Mouse (Mus musculus): ENCODE data around the gene Pid1.
"Not testable (repeated sequence)": the region's sequence is repeated elsewhere in the genome, so short reads cannot be mapped to it uniquely, and the experiment has no call there.

GRCm38 (mm10) chr1:84331861-84332260, 32.1 kb downstream of the Pid1 start:
- TF ChIP-seq CTCF (IDR thresholded peaks at IDR 0.05; ENCODE audit: extremely low read depth, insufficient read length, insufficient replicate concordance, low read depth, low read length); POLR2A (IDR thresholded peaks at IDR 0.05; ENCODE audit: low read depth, low read length): not testable (repeated sequence)

Measured in small intestine, adult 2 months (tissue).